Mouse (Mus musculus) common myeloid progenitor, adult 5-6 weeks (primary cell): Measurements from ENCODE around the gene Rhox1. TPM values are rescaled to one million over a fixed set of nuclear protein-coding genes. Genes with fewer than 3 reads are reported as not detected.
"Not testable (repeated sequence)": the region's sequence is repeated elsewhere in the genome, so short reads cannot be mapped to it uniquely, and the experiment has no call there.

Experiments used
- ATAC-seq: replicated peaks from 2 replicates; pipeline ENCODE4 v1.8.0; 2016; ENCODE audit warnings: low read depth, mild to moderate bottlenecking, moderate TSS enrichment, inconsistent platforms; ENCODE audit not compliant: poor library complexity, severe bottlenecking
- total RNA-seq: library from RNA; stranded (forward); fragments of 200-1000, 187-1606 nt; gene quantifications from 2 replicates; pipeline ENCODE4 v1.2.3, GENCODE M21; 2017

The Rhox1 gene
- not detected in 2 replicates for total RNA-seq

GRCm38 (mm10) chrX:37222158-37222557 is at the start of gene Rhox1:
Gene Rhox1 (minus strand): TSS chrX:37222258.
- ATAC-seq, result not testable (repeated sequence)

GRCm38 (mm10) chrX:37265038-37265437 is 43.0 kb upstream of the Rhox1 start, which contains the start of gene Rhox4a:
Gene Rhox4a (plus strand): TSS chrX:37265338.
- ATAC-seq, result not testable (repeated sequence)

GRCm38 (mm10) chrX:37249619-37250018 is 27.6 kb upstream of the Rhox1 start, which contains the start of gene Rhox3a:
Gene Rhox3a (plus strand): TSS chrX:37249919.
- not testable (repeated sequence) for ATAC-seq

DNA sequence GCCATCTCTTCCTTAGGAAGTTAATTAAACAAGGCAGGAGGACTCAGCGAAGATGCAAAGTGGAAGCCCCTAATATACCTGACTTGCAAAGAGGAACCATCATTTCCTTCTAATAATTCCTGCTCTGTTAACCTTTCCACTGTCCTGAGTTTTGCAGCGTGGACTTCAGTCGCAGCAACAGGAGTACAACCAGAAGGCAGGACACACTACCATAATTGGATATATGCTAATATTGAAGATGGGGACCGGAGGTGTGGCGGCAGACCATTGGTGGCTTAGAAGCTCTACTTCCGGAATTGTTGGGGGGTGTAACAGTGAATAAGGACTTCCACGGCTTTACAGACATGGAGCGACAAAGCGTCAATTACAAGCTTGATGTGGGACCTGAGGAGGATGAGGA is 22.6 kb upstream of the Rhox1 start, which contains the start of gene Rhox2a:
Gene Rhox2a, plus strand, starts transcription at position 301 of the 400 bp plus-strand sequence.
- ATAC-seq, result not testable (repeated sequence)

GRCm38 (mm10) chrX:37210941-37211340 is 11.1 kb downstream of the Rhox1 start, which contains the start of gene Gm9:
Gene Gm9 (minus strand): TSS chrX:37211041.
- no peak for ATAC-seq

DNA sequence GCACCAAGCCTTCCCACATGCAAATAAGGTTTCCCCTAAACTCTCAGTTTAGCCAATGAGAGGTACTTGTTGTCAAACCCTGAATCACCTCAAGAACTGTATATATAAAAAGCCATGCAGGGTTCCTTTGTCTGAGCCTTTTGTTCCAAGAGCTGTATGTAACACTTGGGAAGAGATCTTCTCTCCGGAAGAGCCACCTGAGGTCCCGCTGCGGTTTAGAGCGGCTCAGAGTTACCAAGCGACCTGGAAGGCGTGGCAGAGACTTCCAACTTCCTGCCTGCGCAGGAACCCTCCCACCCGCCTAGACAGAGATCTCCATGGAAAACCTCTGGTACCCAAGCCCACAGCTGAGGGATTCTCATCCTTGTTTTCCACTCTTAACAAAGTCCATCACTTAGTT is 23.4 kb downstream of the Rhox1 start:
- ATAC-seq, result no peak

DNA sequence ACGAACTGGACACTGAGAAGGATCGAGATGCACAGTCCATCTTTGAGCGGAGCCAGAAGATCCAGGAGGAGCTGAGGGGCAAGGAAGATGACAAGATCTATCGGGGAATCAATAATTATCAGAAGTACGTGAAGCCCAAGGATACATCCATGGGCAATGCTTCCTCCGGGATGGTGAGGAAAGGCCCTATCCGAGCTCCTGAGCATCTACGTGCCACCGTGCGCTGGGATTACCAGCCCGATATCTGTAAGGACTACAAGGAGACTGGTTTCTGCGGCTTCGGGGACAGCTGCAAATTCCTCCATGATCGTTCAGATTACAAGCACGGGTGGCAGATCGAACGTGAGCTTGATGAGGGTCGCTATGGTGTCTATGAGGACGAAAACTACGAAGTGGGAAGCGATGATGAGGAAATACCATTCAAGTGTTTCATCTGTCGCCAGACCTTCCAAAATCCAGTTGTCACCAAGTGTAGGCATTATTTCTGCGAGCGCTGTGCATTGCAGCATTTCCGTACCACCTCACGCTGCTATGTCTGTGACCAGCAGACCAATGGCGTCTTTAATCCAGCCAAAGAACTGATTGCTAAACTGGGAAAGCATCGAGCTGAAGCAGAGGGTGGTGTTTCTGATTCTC is 30.2 kb downstream of the Rhox1 start:
- ATAC-seq, result peak; percentile 15; the same call in 1 of the 2 replicates

- peak; percentile 98 for ATAC-seq
These were observed 30.8 kb downstream of the Rhox1 start, which contains the start of the genes Ndufa1 and Rnf113a1 for GRCm38 (mm10) chrX:37191105-37191743. Gene Ndufa1 (minus strand): TSS chrX:37191163. Gene Rnf113a1 (plus strand): TSS chrX:37191245.

DNA sequence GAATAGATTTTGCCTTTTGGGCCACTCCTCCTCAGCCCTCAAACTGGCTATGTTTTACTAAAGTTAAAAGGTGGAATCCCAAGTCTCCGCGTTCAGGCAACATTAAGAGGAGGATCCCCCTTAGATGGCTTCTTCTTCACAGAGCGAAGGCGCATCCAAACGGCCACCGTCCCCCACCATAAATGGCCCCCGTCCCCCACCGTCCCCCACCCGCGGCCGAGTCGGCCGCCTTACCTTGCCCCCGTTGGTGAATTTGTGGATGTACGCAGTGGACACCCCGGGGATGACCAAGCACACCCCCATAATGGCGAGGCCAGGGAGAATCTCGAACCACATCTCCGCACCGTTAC is 31.3 kb downstream of the Rhox1 start:
- peak; percentile 22; the same call in 1 of the 2 replicates for ATAC-seq

DNA sequence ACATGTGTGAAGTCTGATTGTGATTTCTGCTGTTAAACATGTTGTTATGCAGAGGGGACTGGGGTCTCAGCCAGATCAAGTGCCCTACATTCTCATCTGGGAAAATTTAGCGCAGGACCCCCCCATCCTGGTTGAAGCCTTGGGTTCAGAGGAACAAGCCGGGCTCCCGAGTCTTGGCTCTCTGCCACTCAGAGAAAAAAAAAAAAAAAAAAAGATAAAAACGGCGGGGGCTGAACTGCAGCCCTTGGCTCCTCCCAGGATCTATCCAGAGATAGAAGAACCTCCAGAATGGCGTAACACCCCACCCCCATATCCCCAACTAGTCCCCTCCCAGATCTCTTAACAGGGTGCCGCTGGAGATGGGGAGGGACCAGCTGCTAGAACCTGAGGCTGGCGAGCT is 37.7 kb downstream of the Rhox1 start:
- not testable (repeated sequence) for ATAC-seq

- ATAC-seq, result no peak
These were observed 53.3 kb downstream of the Rhox1 start, which contains the start of gene Akap14 for GRCm38 (mm10) chrX:37168742-37169141. Gene Akap14 (minus strand): TSS chrX:37168842.

- peak; percentile 90 for ATAC-seq
These were observed 55.0 kb downstream of the Rhox1 start for GRCm38 (mm10) chrX:37167085-37167484.

Other genes with a start within 250 kb of the Rhox1 start
- gene Sept6, start 230.5 kb downstream of the Rhox1 start, total RNA-seq, result 66.4 and 77.8 TPM in 2 replicates
- not detected in 2 replicates for gene Sowahd, start 173.4 kb downstream of the Rhox1 start, total RNA-seq
- gene Rpl39, start 136.9 kb downstream of the Rhox1 start, total RNA-seq, result 5,370 and 6,793 TPM in 2 replicates
- gene Upf3b, start 111.9 kb downstream of the Rhox1 start, total RNA-seq, result 59.5 and 65.3 TPM in 2 replicates
- gene Nkap, start 95.5 kb downstream of the Rhox1 start, total RNA-seq, result 47.3 and 57.4 TPM in 2 replicates
- gene Akap14, start 53.4 kb downstream of the Rhox1 start, total RNA-seq, result not detected in 2 replicates
- gene Ndufa1, start 31.1 kb downstream of the Rhox1 start, total RNA-seq, result 64.9 and 72.3 TPM in 2 replicates
- 3.2 and 7.1 TPM in 2 replicates for gene Rnf113a1, start 31.0 kb downstream of the Rhox1 start, total RNA-seq
- not detected in 2 replicates for gene Gm9, start 11.2 kb downstream of the Rhox1 start, total RNA-seq
- gene Rhox2a, start 22.7 kb upstream of the Rhox1 start, total RNA-seq, result not detected in 2 replicates
- gene Rhox3a, start 27.7 kb upstream of the Rhox1 start, total RNA-seq, result not detected in 2 replicates
- gene Rhox4a, start 43.1 kb upstream of the Rhox1 start, total RNA-seq, result not detected in 2 replicates
- gene Rhox3a2, start 157.8 kb upstream of the Rhox1 start, total RNA-seq, result not detected in 2 replicates
- gene Rhox4a2, start 168.6 kb upstream of the Rhox1 start, total RNA-seq, result not detected in 2 replicates
- not detected in 2 replicates for gene Rhox2b, start 189.8 kb upstream of the Rhox1 start, total RNA-seq
- gene Rhox4b, start 210.2 kb upstream of the Rhox1 start, total RNA-seq, result not detected in 2 replicates
- gene Rhox2c, start 231.4 kb upstream of the Rhox1 start, total RNA-seq, result not detected in 2 replicates
- not detected in 2 replicates for gene Rhox3c, start 236.3 kb upstream of the Rhox1 start, total RNA-seq